Mouse (Mus musculus) heart, adult 2 months (tissue): ENCODE results near the gene Calcoco1.

ENCODE experiments used
- EP300 ChIP-seq: fragments of 200-500 bp; IDR thresholded peaks from 2 replicates; pipeline ENCODE4 v1.6.1; 2011; ENCODE audit warnings: low read depth, low read length, control low read depth; ENCODE audit not compliant: insufficient read depth
- POLR2A ChIP-seq: fragments of 200-500 bp; IDR thresholded peaks from 2 replicates; pipeline ENCODE4 v1.6.1; 2011; ENCODE audit warnings: mild to moderate bottlenecking, low read depth, low read length, control low read depth; ENCODE audit not compliant: insufficient read depth

DNA sequence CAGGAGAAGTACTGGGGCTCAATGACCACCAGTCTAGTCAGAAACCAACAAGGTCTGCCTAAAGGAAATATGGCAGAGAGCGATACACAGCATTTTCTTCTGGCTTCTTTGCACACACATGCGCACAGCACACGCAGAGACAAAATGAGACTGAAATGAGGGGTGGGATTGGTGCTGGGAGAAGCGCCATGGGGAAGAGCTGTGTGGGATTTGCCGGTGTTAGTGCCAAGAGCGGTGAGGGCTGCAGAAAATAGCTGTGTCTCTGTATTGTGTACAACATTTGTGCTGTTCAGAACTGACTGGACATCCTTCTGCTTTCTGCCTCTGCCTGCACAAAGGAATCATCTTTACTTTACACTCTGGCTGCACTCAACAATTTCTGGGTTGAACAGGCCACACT, 10.4 kb upstream of the Calcoco1 start:
- TF ChIP-seq POLR2A, result no peak
- TF ChIP-seq EP300, result no peak
